Mouse (Mus musculus): ENCODE results near the gene Wwc2. TPM values are rescaled to one million over a fixed set of nuclear protein-coding genes. Genes with fewer than 3 reads are reported as not detected.

The Wwc2 gene
- polyA plus RNA-seq, 1 experiment from 2014 or later: 7.7 TPM

DNA sequence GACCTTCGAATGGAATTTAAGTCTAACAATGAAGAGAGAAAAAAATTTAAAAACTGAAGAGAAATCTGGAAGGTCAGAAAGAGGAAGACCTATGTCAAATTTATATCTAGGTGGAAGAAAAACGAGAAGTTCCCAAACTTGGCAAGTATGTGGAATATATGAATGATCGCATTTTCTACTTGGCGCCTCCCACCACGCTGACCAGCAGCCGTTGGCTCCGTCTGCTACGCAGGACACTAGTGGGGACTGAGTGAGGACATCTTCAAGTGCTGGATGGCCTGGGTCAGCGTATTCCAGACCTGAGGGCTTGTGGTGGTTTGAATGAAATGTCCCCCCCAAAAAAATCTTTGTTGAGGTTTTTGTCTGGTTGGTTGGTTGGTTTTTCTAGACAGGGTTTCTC, 84.6 kb downstream of the Wwc2 start:
- peaks cover 9% of the 10 kb centered on the region for H3K9me3 ChIP-seq (ENCODE audit: control insufficient read depth, low read length)
- no peaks in the 10 kb centered on the region for H3K27me3 ChIP-seq (ENCODE audit: control insufficient read depth, insufficient read depth, low read length)
- 92% methylated on average over 9 of the region's 9 CpGs for WGBS
- H3K4me2 ChIP-seq (replicated peaks): no peak overlapping the region
- no peak overlapping the region for H3K9ac ChIP-seq
- DNase-seq (ENCODE audit: low spot score) (no peak), ATAC-seq (ENCODE audit: low FRiP score) (no peak)
- H3K27ac ChIP-seq: no peak overlapping the region
- H3K36me3 ChIP-seq (replicated peaks; ENCODE audit: control insufficient read depth, insufficient read depth): no peaks in the 10 kb centered on the region
- no peak overlapping the region for H3K4me3 ChIP-seq (replicated peaks; ENCODE audit: low read length)
- no peaks in the 10 kb centered on the region for H3K4me1 ChIP-seq (replicated peaks; ENCODE audit: control insufficient read depth, insufficient read depth, low read length)

- Histone ChIP-seq H3K36me3 (replicated peaks; ENCODE audit: control insufficient read depth, insufficient read depth) (no peaks in the 10 kb centered on the region), H3K4me3 (replicated peaks; ENCODE audit: low read length) (no peak overlapping the region), H3K9me3 (ENCODE audit: control insufficient read depth, low read length) (peaks cover 9% of the 10 kb centered on the region), H3K27me3 (ENCODE audit: control insufficient read depth, insufficient read depth, low read length) (no peaks in the 10 kb centered on the region), H3K4me2 (replicated peaks) (no peak overlapping the region), H3K4me1 (replicated peaks; ENCODE audit: control insufficient read depth, insufficient read depth, low read length) (no peaks in the 10 kb centered on the region), H3K27ac (no peak overlapping the region), H3K9ac (no peak overlapping the region)
- DNase-seq (ENCODE audit: low spot score) (no peak), ATAC-seq (ENCODE audit: low FRiP score) (no peak)
- 90% methylated on average over 7 of the region's 7 CpGs for WGBS
Observed at GRCm38 (mm10) chr8:47905256-47905655, 85.5 kb downstream of the Wwc2 start.

DNA sequence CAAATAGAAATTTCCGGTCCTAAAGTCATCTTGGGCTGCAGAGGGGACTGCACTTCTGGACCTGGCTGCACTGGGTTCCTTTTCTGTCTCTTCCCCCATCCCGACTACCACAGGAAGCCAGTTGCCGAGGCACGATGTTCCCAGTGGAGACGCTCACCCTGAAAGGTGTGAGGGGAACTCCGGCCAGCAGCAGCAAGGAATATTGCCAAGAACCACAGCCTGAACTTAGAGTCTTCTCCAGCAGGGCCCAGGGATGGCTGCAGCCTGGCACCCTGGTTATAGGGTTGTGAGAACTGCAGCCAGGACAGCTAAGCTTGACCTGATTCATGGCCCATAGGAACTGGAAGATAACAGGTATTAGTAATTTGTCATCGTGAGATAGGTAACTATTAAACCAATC, 86.7 kb downstream of the Wwc2 start:
- Histone ChIP-seq H3K4me1 (replicated peaks; ENCODE audit: control insufficient read depth, insufficient read depth, low read length) (no peaks in the 10 kb centered on the region), H3K4me2 (replicated peaks) (no peak overlapping the region), H3K9ac (no peak overlapping the region), H3K27ac (no peak overlapping the region), H3K9me3 (ENCODE audit: control insufficient read depth, low read length) (no peaks in the 10 kb centered on the region), H3K4me3 (replicated peaks; ENCODE audit: low read length) (no peak overlapping the region), H3K36me3 (replicated peaks; ENCODE audit: control insufficient read depth, insufficient read depth) (no peaks in the 10 kb centered on the region), H3K27me3 (ENCODE audit: control insufficient read depth, insufficient read depth, low read length) (no peaks in the 10 kb centered on the region)
- 86% methylated on average over 7 of the region's 7 CpGs for WGBS
- DNase-seq (ENCODE audit: low spot score): no peak
- no peak for ATAC-seq (ENCODE audit: low FRiP score)

DNA sequence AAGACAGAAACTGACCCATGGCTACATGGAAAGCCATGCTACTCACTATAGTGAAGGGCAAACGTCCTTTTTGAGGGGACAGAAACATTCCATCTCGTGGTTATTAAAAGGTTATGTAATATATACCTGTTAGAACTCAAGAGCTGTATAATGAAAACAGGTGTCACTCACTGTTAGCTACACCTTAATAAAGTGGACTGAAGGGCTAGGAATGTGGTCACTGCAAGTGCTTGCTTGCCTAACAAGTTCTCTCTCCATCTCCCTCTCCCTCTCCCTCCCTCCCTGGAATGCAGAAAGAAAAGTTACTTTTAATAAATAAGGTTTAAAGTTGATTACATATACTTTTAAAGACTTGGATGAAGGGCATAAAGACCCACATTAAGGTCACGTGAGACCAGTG, 88.0 kb downstream of the Wwc2 start:
- Histone ChIP-seq H3K9ac (no peak overlapping the region), H3K9me3 (ENCODE audit: control insufficient read depth, low read length) (no peaks in the 10 kb centered on the region), H3K36me3 (replicated peaks; ENCODE audit: control insufficient read depth, insufficient read depth) (no peaks in the 10 kb centered on the region), H3K4me2 (replicated peaks) (no peak overlapping the region), H3K27me3 (ENCODE audit: control insufficient read depth, insufficient read depth, low read length) (no peaks in the 10 kb centered on the region), H3K4me1 (replicated peaks; ENCODE audit: control insufficient read depth, insufficient read depth, low read length) (no peaks in the 10 kb centered on the region), H3K4me3 (replicated peaks; ENCODE audit: low read length) (no peak overlapping the region), H3K27ac (no peak overlapping the region)
- no peak for DNase-seq (ENCODE audit: low spot score)
- WGBS: 85% methylated on average over 3 of the region's 3 CpGs
- ATAC-seq (ENCODE audit: low FRiP score): no peak

- Histone ChIP-seq H3K9ac (no peak overlapping the region), H3K9me3 (ENCODE audit: control insufficient read depth, low read length) (no peaks in the 10 kb centered on the region), H3K27me3 (ENCODE audit: control insufficient read depth, insufficient read depth, low read length) (no peaks in the 10 kb centered on the region), H3K4me3 (replicated peaks; ENCODE audit: low read length) (no peak overlapping the region), H3K4me2 (replicated peaks) (no peak overlapping the region), H3K4me1 (replicated peaks; ENCODE audit: control insufficient read depth, insufficient read depth, low read length) (no peaks in the 10 kb centered on the region), H3K36me3 (replicated peaks; ENCODE audit: control insufficient read depth, insufficient read depth) (no peaks in the 10 kb centered on the region), H3K27ac (no peak overlapping the region)
- DNase-seq (ENCODE audit: low spot score): no peak
- no peak for ATAC-seq (ENCODE audit: low FRiP score)
- 93% methylated on average over 9 of the region's 9 CpGs for WGBS
Observed at GRCm38 (mm10) chr8:47900361-47900760, 90.4 kb downstream of the Wwc2 start.

- DNase-seq (ENCODE audit: low spot score): no peak
- Histone ChIP-seq H3K9ac (no peak overlapping the region), H3K27me3 (ENCODE audit: control insufficient read depth, insufficient read depth, low read length) (no peaks in the 10 kb centered on the region), H3K4me2 (replicated peaks) (no peak overlapping the region), H3K4me1 (replicated peaks; ENCODE audit: control insufficient read depth, insufficient read depth, low read length) (no peaks in the 10 kb centered on the region), H3K27ac (no peak overlapping the region), H3K4me3 (replicated peaks; ENCODE audit: low read length) (no peak overlapping the region), H3K36me3 (replicated peaks; ENCODE audit: control insufficient read depth, insufficient read depth) (no peaks in the 10 kb centered on the region), H3K9me3 (ENCODE audit: control insufficient read depth, low read length) (no peaks in the 10 kb centered on the region)
- WGBS: 94% methylated on average over 3 of the region's 3 CpGs
- no peak for ATAC-seq (ENCODE audit: low FRiP score)
Observed at GRCm38 (mm10) chr8:47899891-47900290, 90.8 kb downstream of the Wwc2 start.

DNA sequence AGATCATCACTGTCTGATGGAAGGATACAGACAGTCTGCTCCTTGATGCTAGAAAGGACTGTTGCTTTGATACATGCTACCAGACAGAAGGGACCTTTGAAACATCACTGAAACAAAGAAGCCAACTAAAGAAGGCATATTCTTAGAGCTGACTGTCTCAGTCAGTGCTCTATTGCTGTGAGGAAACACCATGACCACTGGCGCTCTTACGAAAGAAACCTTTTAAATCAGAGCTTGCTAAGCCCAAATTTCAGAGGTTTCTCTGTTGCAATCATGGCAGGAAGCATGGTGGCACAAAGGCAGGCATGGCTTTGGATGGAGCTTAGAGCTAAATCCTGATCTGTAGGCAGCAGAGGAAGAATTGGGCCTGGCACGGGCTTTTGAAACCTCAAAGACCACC, 98.3 kb downstream of the Wwc2 start:
- H3K36me3 ChIP-seq (replicated peaks; ENCODE audit: control insufficient read depth, insufficient read depth): no peaks in the 10 kb centered on the region
- H3K4me1 ChIP-seq (replicated peaks; ENCODE audit: control insufficient read depth, insufficient read depth, low read length): peaks cover 7% of the 10 kb centered on the region; the same call in 1 of the 2 replicates
- WGBS: 94% methylated on average over 3 of the region's 3 CpGs
- H3K27me3 ChIP-seq (ENCODE audit: control insufficient read depth, insufficient read depth, low read length): no peaks in the 10 kb centered on the region
- H3K27ac ChIP-seq: no peak overlapping the region
- ATAC-seq (ENCODE audit: low FRiP score) (no peak), DNase-seq (ENCODE audit: low spot score) (no peak)
- no peak overlapping the region for H3K4me3 ChIP-seq (replicated peaks; ENCODE audit: low read length)
- no peaks in the 10 kb centered on the region for H3K9me3 ChIP-seq (ENCODE audit: control insufficient read depth, low read length)
- H3K4me2 ChIP-seq (replicated peaks): no peak overlapping the region
- H3K9ac ChIP-seq: no peak overlapping the region

DNA sequence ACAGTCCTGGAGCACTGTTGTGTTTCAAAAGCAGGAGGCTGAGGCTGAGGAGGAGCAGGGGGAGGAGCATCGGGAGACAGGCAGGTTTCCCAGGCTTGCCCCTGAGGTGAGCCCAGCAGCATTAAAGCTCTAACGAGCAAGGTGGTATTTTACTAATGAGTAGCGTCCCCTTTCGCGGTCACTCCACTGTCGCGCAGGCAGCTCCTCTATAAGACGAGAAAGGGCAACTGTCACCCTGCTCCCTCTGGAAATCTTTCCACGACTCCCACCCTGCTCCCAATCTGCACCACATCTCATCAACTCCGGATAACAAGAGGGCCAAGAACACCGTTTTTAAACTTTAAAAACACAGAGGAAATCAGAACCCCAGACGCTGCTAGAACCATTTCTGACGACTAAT, 99.1 kb downstream of the Wwc2 start:
- Histone ChIP-seq H3K27ac (no peak overlapping the region), H3K4me2 (replicated peaks) (no peak overlapping the region), H3K9me3 (ENCODE audit: control insufficient read depth, low read length) (no peaks in the 10 kb centered on the region), H3K27me3 (ENCODE audit: control insufficient read depth, insufficient read depth, low read length) (no peaks in the 10 kb centered on the region), H3K9ac (no peak overlapping the region), H3K4me1 (replicated peaks; ENCODE audit: control insufficient read depth, insufficient read depth, low read length) (peaks cover 7% of the 10 kb centered on the region; the same call in 1 of the 2 replicates), H3K36me3 (replicated peaks; ENCODE audit: control insufficient read depth, insufficient read depth) (no peaks in the 10 kb centered on the region), H3K4me3 (replicated peaks; ENCODE audit: low read length) (no peak overlapping the region)
- DNase-seq (ENCODE audit: low spot score) (no peak), ATAC-seq (ENCODE audit: low FRiP score) (no peak)
- 76% methylated on average over 13 of the region's 13 CpGs for WGBS

DNA sequence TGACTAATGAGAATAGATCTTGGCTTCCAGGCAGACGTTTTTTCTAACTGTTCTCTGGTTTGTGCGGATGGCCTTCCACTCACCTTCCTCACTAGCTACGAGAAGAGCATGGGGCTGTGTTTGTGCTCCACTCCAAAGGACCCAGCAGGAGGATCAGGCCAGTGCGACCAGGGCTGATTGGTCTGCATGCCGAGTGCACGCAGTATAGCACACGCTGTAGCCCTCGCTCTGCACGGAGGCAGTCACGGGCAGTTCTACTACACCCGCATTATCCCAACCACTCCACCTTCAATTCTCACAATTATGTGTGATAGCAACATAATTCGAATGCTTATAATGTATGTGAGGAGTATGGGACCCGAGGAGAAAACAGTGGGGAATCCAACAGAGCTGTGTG, 99.9 kb downstream of the Wwc2 start:
- Histone ChIP-seq H3K9me3 (ENCODE audit: control insufficient read depth, low read length) (no peaks in the 10 kb centered on the region), H3K27ac (no peak overlapping the region), H3K9ac (no peak overlapping the region), H3K36me3 (replicated peaks; ENCODE audit: control insufficient read depth, insufficient read depth) (no peaks in the 10 kb centered on the region), H3K4me3 (replicated peaks; ENCODE audit: low read length) (no peak overlapping the region), H3K4me1 (replicated peaks; ENCODE audit: control insufficient read depth, insufficient read depth, low read length) (peaks cover 7% of the 10 kb centered on the region; the same call in 1 of the 2 replicates), H3K4me2 (replicated peaks) (no peak overlapping the region), H3K27me3 (ENCODE audit: control insufficient read depth, insufficient read depth, low read length) (no peaks in the 10 kb centered on the region)
- ATAC-seq (ENCODE audit: low FRiP score): no peak
- DNase-seq (ENCODE audit: low spot score): no peak
- 79% methylated on average over 13 of the region's 13 CpGs for WGBS

Measured in hindbrain, embryonic 14.5 days (tissue).